In the genomic region with DNA sequence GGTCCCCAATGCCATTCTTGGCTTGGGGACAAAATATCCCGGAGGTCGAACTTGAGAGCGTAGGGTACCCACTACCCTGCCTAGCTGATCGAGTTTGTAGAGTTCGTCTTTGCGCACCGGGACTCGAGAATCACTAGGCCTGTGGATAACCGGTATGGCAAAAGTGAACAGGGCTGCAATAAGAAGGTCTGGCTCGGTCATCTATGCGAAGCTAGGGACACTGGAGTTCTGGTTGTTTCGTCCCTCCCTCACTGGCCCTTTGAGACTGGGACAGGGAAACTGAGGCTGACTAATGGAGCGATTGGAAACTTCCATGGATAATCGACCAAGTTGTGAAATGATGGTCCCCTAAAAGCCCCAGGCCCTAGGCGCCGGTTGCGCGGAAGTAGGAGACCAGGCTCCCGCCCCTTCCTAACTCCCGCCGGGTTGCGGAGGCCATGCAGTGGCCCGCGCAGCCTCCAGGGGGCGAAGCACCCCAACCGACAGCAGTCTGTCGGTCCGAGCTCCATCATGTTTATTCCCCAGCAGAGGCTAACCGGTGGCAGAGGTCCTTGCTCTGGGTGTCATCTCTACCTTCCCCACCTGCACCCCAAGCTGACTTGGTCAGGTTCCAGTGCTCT, we compare ENCODE assay signal across 1 mouse cellular context.
TF ChIP-seq lines count a peak whose summit lies in the region.

No protein-coding gene starts in this region.

TF ChIP-seq in CH12.LX, 34 proteins besides CTCF, POLR2A, EP300 and RAD21:
- TF ChIP-seq ZNF384 (IDR thresholded peaks at IDR 0.05; ENCODE audit: low read depth, low read length) (no peak), KAT2A (IDR thresholded peaks at IDR 0.05; ENCODE audit: insufficient replicate concordance, low read length) (no peak), MAFK (IDR thresholded peaks at IDR 0.05; ENCODE audit: insufficient replicate concordance, low read length) (no peak), ZC3H11A (IDR thresholded peaks at IDR 0.05; ENCODE audit: low read depth, low read length) (no peak), SMC3 (IDR thresholded peaks at IDR 0.05; ENCODE audit: low read depth, low read length) (peak; percentile 64), CHD1 (IDR thresholded peaks at IDR 0.05; ENCODE audit: low read depth, low read length) (no peak), ZKSCAN1 (IDR thresholded peaks at IDR 0.05; ENCODE audit: borderline replicate concordance, low read depth, low read length) (no peak), USF2 (conservative IDR thresholded peaks at IDR 0.05; ENCODE audit: low read depth, low read length) (no peak), NRF1 (IDR thresholded peaks at IDR 0.05; ENCODE audit: low read depth, low read length) (peak; percentile 68), E2F4 (IDR thresholded peaks at IDR 0.05; ENCODE audit: insufficient replicate concordance, low read depth, low read length) (no peak), MXI1 (IDR thresholded peaks at IDR 0.05; ENCODE audit: low read depth, low read length) (no peak; the same call in 1 of the 2 replicates), BHLHE40 (IDR thresholded peaks at IDR 0.05; ENCODE audit: low read depth, low read length) (no peak), NELFE (IDR thresholded peaks at IDR 0.05; ENCODE audit: low read depth, low read length) (no peak; the same call in 1 of the 2 replicates), PAX5 (IDR thresholded peaks at IDR 0.05; ENCODE audit: low read length) (no peak), MAX (IDR thresholded peaks at IDR 0.05; ENCODE audit: low read length) (no peak; the same call in 1 of the 2 replicates), IRF4 (IDR thresholded peaks at IDR 0.05; ENCODE audit: low read depth, low read length) (peak; percentile 49; the same call in 1 of the 2 replicates), MEF2A (IDR thresholded peaks at IDR 0.05; ENCODE audit: borderline replicate concordance, low read depth, low read length) (peak; percentile 67), ZMIZ1 (IDR thresholded peaks at IDR 0.05; ENCODE audit: low read depth, low read length) (no peak), HCFC1 (IDR thresholded peaks at IDR 0.05; ENCODE audit: low read depth, low read length) (peak; percentile 66), TBP (conservative IDR thresholded peaks at IDR 0.05; ENCODE audit: low read depth, low read length) (no peak), MYC (IDR thresholded peaks at IDR 0.05; ENCODE audit: low read depth, low read length) (no peak), JUND (conservative IDR thresholded peaks at IDR 0.05; ENCODE audit: low read depth, low read length) (no peak), GABPA (IDR thresholded peaks at IDR 0.05; ENCODE audit: insufficient replicate concordance, low read depth, low read length) (no peak), UBTF (IDR thresholded peaks at IDR 0.05; ENCODE audit: low read depth, low read length) (no peak; the same call in 1 of the 2 replicates), ETS1 (conservative IDR thresholded peaks at IDR 0.05; ENCODE audit: low read depth, low read length) (no peak), JUN (IDR thresholded peaks at IDR 0.05; ENCODE audit: insufficient read depth, low read depth, low read length) (no peak), CHD2 (IDR thresholded peaks at IDR 0.05; ENCODE audit: low read length) (no peak), ELF1 (IDR thresholded peaks at IDR 0.05; ENCODE audit: low read depth, low read length) (peak; percentile 84), POLR2AphosphoS2 (IDR thresholded peaks at IDR 0.05; ENCODE audit: low read depth, low read length) (no peak), TCF12 (IDR thresholded peaks at IDR 0.05; ENCODE audit: low read depth, low read length) (0 out of 2 replicates have a peak, but pooled peaks have one; percentile 57), RCOR1 (conservative IDR thresholded peaks at IDR 0.05; ENCODE audit: low read depth, low read length) (no peak)
